Mouse (Mus musculus) intestine, embryonic 16.5 days (tissue): ENCODE measurements at regions not wholly inside any gene's neighbourhood (a gene's known extent, or its start where the extent isn't known, plus 50 kb on each side); places are given as distances from the start of the nearest gene placed in this dataset.

ENCODE experiments used
- ATAC-seq: fragments of 200-750 bp; cut with Nextera tagmentation; 2 replicates; pipeline ENCODE4 v1.8.0; 2017; ENCODE audit warnings: moderate TSS enrichment, moderate library complexity
- H3K27ac ChIP-seq: fragments of 300-500 bp; sonication (generic); 2 replicates; pipeline ENCODE4 v1.5.1; 2014; ENCODE audit warnings: mild to moderate bottlenecking, low read length
- H3K27me3 ChIP-seq: fragments of 300-500 bp; sonication (generic); replicated peaks from 2 replicates; pipeline ENCODE4 v1.6.1; 2014; ENCODE audit warnings: low read length, control low read depth, mixed read lengths; ENCODE audit not compliant: control insufficient read depth, insufficient read depth
- H3K36me3 ChIP-seq: fragments of 300-500 bp; sonication (generic); 2 replicates; pipeline ENCODE4 v1.6.1; 2014; ENCODE audit warnings: low read length, control low read depth; ENCODE audit not compliant: control insufficient read depth, insufficient read depth
- H3K4me1 ChIP-seq: fragments of 300-500 bp; sonication (generic); 2 replicates; pipeline ENCODE4 v1.6.1; 2014; ENCODE audit warnings: low read length, control low read depth, mixed read lengths; ENCODE audit not compliant: control insufficient read depth, insufficient read depth
- H3K4me2 ChIP-seq: fragments of 300-500 bp; sonication (generic); 2 replicates; pipeline ENCODE4 v1.6.1; 2014; ENCODE audit warnings: low read depth, low read length, control low read depth
- H3K4me3 ChIP-seq: fragments of 300-500 bp; sonication (generic); 2 replicates; pipeline ENCODE4 v1.5.1; 2014; ENCODE audit warnings: mild to moderate bottlenecking, low read length
- H3K9ac ChIP-seq: fragments of 300-500 bp; sonication (generic); 2 replicates; pipeline ENCODE4 v1.6.1; 2014; ENCODE audit warnings: low read depth, low read length
- H3K9me3 ChIP-seq: fragments of 300-500 bp; sonication (generic); 2 replicates; pipeline ENCODE4 v1.6.1; 2016; ENCODE audit warnings: low read length, control low read depth; ENCODE audit not compliant: control insufficient read depth
- WGBS: fragments of 180-500 bp; shearing (Covaris S2); extraction: QIAGEN DNeasy Blood & Tissue Kit; methylation state at CpG from one replicate; pipeline ENCODE4 v1.1.7; 2014; 5-methylcytosine and 5-hydroxymethylcytosine counted together

GRCm38 (mm10) chr5:103320341-103320740 is 104.7 kb upstream of the Ptpn13 start:
- H3K27ac ChIP-seq = no peak overlapping the region
- ATAC-seq = no peak
- no peaks in the 10 kb centered on the region for H3K4me1 ChIP-seq
- no peak overlapping the region for H3K4me2 ChIP-seq
- H3K36me3 ChIP-seq = no peaks in the 10 kb centered on the region
- H3K9ac ChIP-seq = no peak overlapping the region
- no peaks in the 10 kb centered on the region for H3K27me3 ChIP-seq
- H3K4me3 ChIP-seq = no peak overlapping the region
- H3K9me3 ChIP-seq = no peaks in the 10 kb centered on the region
- WGBS = 72% methylated on average over 5 of the region's 5 CpGs

GRCm38 (mm10) chr5:103309806-103310525 is 98.8 kb upstream of the Mapk10 start:
- Histone ChIP-seq H3K4me3 (no peak overlapping the region), H3K36me3 (no peaks in the 10 kb centered on the region), H3K9ac (no peak overlapping the region), H3K4me1 (no peaks in the 10 kb centered on the region), H3K27me3 (no peaks in the 10 kb centered on the region), H3K4me2 (no peak overlapping the region), H3K27ac (no peak overlapping the region), H3K9me3 (no peaks in the 10 kb centered on the region)
- ATAC-seq = no peak
- 54% methylated on average over 9 of the region's 9 CpGs for WGBS

- Histone ChIP-seq H3K4me2 (no peak overlapping the region), H3K9ac (no peak overlapping the region), H3K4me1 (no peaks in the 10 kb centered on the region), H3K36me3 (no peaks in the 10 kb centered on the region), H3K27me3 (no peaks in the 10 kb centered on the region), H3K27ac (no peak overlapping the region), H3K4me3 (no peak overlapping the region), H3K9me3 (no peaks in the 10 kb centered on the region)
- 63% methylated on average over 11 of the region's 11 CpGs for WGBS
- no peak for ATAC-seq
These were observed 94.7 kb upstream of the Mapk10 start for GRCm38 (mm10) chr5:103305716-103306447.

- H3K9ac ChIP-seq = no peak overlapping the region
- H3K27ac ChIP-seq = no peak overlapping the region
- H3K4me1 ChIP-seq = no peaks in the 10 kb centered on the region
- no peaks in the 10 kb centered on the region for H3K9me3 ChIP-seq
- no peak overlapping the region for H3K4me2 ChIP-seq
- H3K27me3 ChIP-seq = no peaks in the 10 kb centered on the region
- H3K4me3 ChIP-seq = no peak overlapping the region
- H3K36me3 ChIP-seq = no peaks in the 10 kb centered on the region
- ATAC-seq = no peak
- WGBS = 90% methylated on average over 1 of the region's 1 CpGs
These were observed 93.8 kb upstream of the Mapk10 start for GRCm38 (mm10) chr5:103304975-103305374.

GRCm38 (mm10) chr5:103302744-103303143 is 91.6 kb upstream of the Mapk10 start:
- Histone ChIP-seq H3K36me3 (no peaks in the 10 kb centered on the region), H3K9me3 (no peaks in the 10 kb centered on the region)
- WGBS = 90% methylated on average over 10 of the region's 10 CpGs

GRCm38 (mm10) chr5:103301303-103301702 is 90.2 kb upstream of the Mapk10 start:
- H3K4me3 ChIP-seq = no peak overlapping the region
- no peak overlapping the region for H3K27ac ChIP-seq
- H3K27me3 ChIP-seq = no peaks in the 10 kb centered on the region
- no peaks in the 10 kb centered on the region for H3K9me3 ChIP-seq
- H3K36me3 ChIP-seq = no peaks in the 10 kb centered on the region
- H3K4me1 ChIP-seq = no peaks in the 10 kb centered on the region
- no peak overlapping the region for H3K4me2 ChIP-seq
- 28% methylated on average over 3 of the region's 3 CpGs for WGBS
- no peak overlapping the region for H3K9ac ChIP-seq
- no peak for ATAC-seq

More at GRCm38 (mm10) chr5:103302744-103303143, 91.6 kb upstream of the Mapk10 start:
- Histone ChIP-seq H3K9ac (no peak overlapping the region), H3K4me2 (no peak overlapping the region), H3K27ac (no peak overlapping the region), H3K4me3 (no peak overlapping the region), H3K27me3 (no peaks in the 10 kb centered on the region), H3K4me1 (no peaks in the 10 kb centered on the region)
- ATAC-seq = no peak

GRCm38 (mm10) chr5:103293953-103294352 is 82.8 kb upstream of the Mapk10 start:
- WGBS = 87% methylated on average over 3 of the region's 3 CpGs
- Histone ChIP-seq H3K9me3 (no peaks in the 10 kb centered on the region), H3K9ac (no peak overlapping the region), H3K4me3 (no peak overlapping the region), H3K27ac (no peak overlapping the region), H3K4me1 (no peaks in the 10 kb centered on the region), H3K27me3 (no peaks in the 10 kb centered on the region), H3K36me3 (no peaks in the 10 kb centered on the region), H3K4me2 (no peak overlapping the region)
- no peak for ATAC-seq

GRCm38 (mm10) chr5:103291691-103292090 is 80.6 kb upstream of the Mapk10 start:
- Histone ChIP-seq H3K4me2 (no peak overlapping the region), H3K36me3 (no peaks in the 10 kb centered on the region), H3K27ac (no peak overlapping the region), H3K9ac (no peak overlapping the region), H3K4me3 (no peak overlapping the region), H3K27me3 (no peaks in the 10 kb centered on the region), H3K9me3 (no peaks in the 10 kb centered on the region), H3K4me1 (no peaks in the 10 kb centered on the region)
- 78% methylated on average over 9 of the region's 9 CpGs for WGBS
- ATAC-seq = no peak

GRCm38 (mm10) chr5:103291219-103291618 is 80.1 kb upstream of the Mapk10 start:
- no peak overlapping the region for H3K27ac ChIP-seq
- no peak overlapping the region for H3K9ac ChIP-seq
- H3K9me3 ChIP-seq = no peaks in the 10 kb centered on the region
- H3K27me3 ChIP-seq = no peaks in the 10 kb centered on the region
- no peaks in the 10 kb centered on the region for H3K4me1 ChIP-seq
- WGBS = 78% methylated on average over 8 of the region's 8 CpGs
- H3K4me3 ChIP-seq = no peak overlapping the region
- no peak overlapping the region for H3K4me2 ChIP-seq
- peak; percentile 50 for ATAC-seq
- no peaks in the 10 kb centered on the region for H3K36me3 ChIP-seq
